Mouse (Mus musculus) heart, embryonic 14.5 days (tissue): ENCODE data around the gene Fam198a. TPM values are rescaled to one million over a fixed set of nuclear protein-coding genes. Genes with fewer than 3 reads are reported as not detected.

Experiments used
- ATAC-seq: fragments of 200-750 bp; cut with Nextera tagmentation; 2 replicates; pipeline ENCODE4 v1.8.0; 2017; ENCODE audit warnings: low read depth, moderate TSS enrichment; ENCODE audit not compliant: insufficient number of reproducible peaks, insufficient read depth, low FRiP score
- H3K27ac ChIP-seq, 2 experiments: fragments of 200-500 bp in 1 of 2; fragments of 300-500 bp in 1 of 2; sonication (generic) in 1 of 2; replicated peaks in 1 of 2; 2 replicates each; pipeline ENCODE4 v1.5.1; 2012 to 2014; ENCODE audit warnings: low read depth in 2 of 2, low read length in 2 of 2, control low read depth in 1 of 2, mild to moderate bottlenecking in 1 of 2, mixed read lengths in 1 of 2; ENCODE audit not compliant: control insufficient read depth in 1 of 2, insufficient read depth in 1 of 2
- H3K27me3 ChIP-seq: fragments of 300-500 bp; sonication (generic); 2 replicates; pipeline ENCODE4 v1.6.1; 2014; ENCODE audit warnings: mild to moderate bottlenecking, low read length, control low read depth; ENCODE audit not compliant: control insufficient read depth, insufficient read depth
- H3K36me3 ChIP-seq: fragments of 300-500 bp; sonication (generic); 2 replicates; pipeline ENCODE4 v1.6.1; 2014; ENCODE audit warnings: mild to moderate bottlenecking, control low read depth, low read length, mixed read lengths; ENCODE audit not compliant: control insufficient read depth, insufficient read depth
- H3K4me1 ChIP-seq, 2 experiments: fragments of 200-500 bp in 1 of 2; fragments of 300-500 bp in 1 of 2; sonication (generic) in 1 of 2; 2 replicates each; pipeline ENCODE4 v1.6.1; 2012 to 2014; ENCODE audit warnings: low read length in 2 of 2, control low read depth in 1 of 2, mixed read lengths in 1 of 2; ENCODE audit not compliant: control insufficient read depth in 2 of 2, insufficient read depth in 2 of 2
- H3K4me2 ChIP-seq: fragments of 300-500 bp; sonication (generic); 2 replicates; pipeline ENCODE4 v1.6.1; 2014; ENCODE audit warnings: mild to moderate bottlenecking, low read length
- H3K4me3 ChIP-seq, 2 experiments: fragments of 200-500 bp in 1 of 2; fragments of 300-500 bp in 1 of 2; sonication (generic) in 1 of 2; 2 replicates each; pipeline ENCODE4 v1.5.1; 2012 to 2014; ENCODE audit warnings: low read length in 2 of 2, mild to moderate bottlenecking in 2 of 2, control low read depth in 1 of 2, low read depth in 1 of 2, moderate library complexity in 1 of 2; ENCODE audit not compliant: control insufficient read depth in 1 of 2, insufficient read depth in 1 of 2
- H3K9ac ChIP-seq: fragments of 300-500 bp; sonication (generic); 2 replicates; pipeline ENCODE4 v1.6.1; 2014; ENCODE audit warnings: mild to moderate bottlenecking, low read length
- H3K9me3 ChIP-seq: fragments of 300-500 bp; sonication (generic); 2 replicates; pipeline ENCODE4 v1.6.1; 2016; ENCODE audit warnings: low read length, control low read depth; ENCODE audit not compliant: control insufficient read depth
- WGBS: fragments of 180-500 bp; shearing (Covaris S2); extraction: QIAGEN DNeasy Blood & Tissue Kit; methylation state at CpG from one replicate; pipeline ENCODE4 v1.1.7; 2014; 5-methylcytosine and 5-hydroxymethylcytosine counted together
- polyA plus RNA-seq: library from polyadenylated mRNA; unstranded; fragments of >200 nt; fragmentation: Nextera tagmentation; extraction: Ambion mirVana; gene quantifications from 2 replicates; pipeline ENCODE4 v1.2.1, GENCODE M21; 2014

Gene Fam198a
- polyA plus RNA-seq, 1 experiment from 2014 or later = 1.6 TPM

GRCm38 (mm10) chr9:121968258-121968657 lies 17.5 kb downstream of the Fam198a start:
- Histone ChIP-seq H3K36me3 (no peaks in the 10 kb centered on the region), H3K4me1 (no peaks in the 10 kb centered on the region), H3K9ac (no peak overlapping the region), H3K27ac (no peak overlapping the region), H3K4me3 (no peak overlapping the region), H3K4me2 (no peak overlapping the region), H3K27me3 (no peaks in the 10 kb centered on the region; the same call in 1 of the 2 replicates), H3K9me3 (no peaks in the 10 kb centered on the region)
- WGBS = 71% methylated on average over 5 of the region's 5 CpGs
- ATAC-seq = no peak

GRCm38 (mm10) chr9:121969841-121970381 lies 19.1 kb downstream of the Fam198a start:
- H3K27me3 ChIP-seq = no peaks in the 10 kb centered on the region; the same call in 1 of the 2 replicates
- WGBS = 45% methylated on average over 5 of the region's 5 CpGs
- no peak overlapping the region for H3K27ac ChIP-seq
- H3K9ac ChIP-seq = no peak overlapping the region
- H3K4me2 ChIP-seq = no peak overlapping the region
- H3K36me3 ChIP-seq = no peaks in the 10 kb centered on the region
- H3K9me3 ChIP-seq = no peaks in the 10 kb centered on the region
- no peaks in the 10 kb centered on the region for H3K4me1 ChIP-seq
- no peak for ATAC-seq
- H3K4me3 ChIP-seq = no peak overlapping the region

- no peaks in the 10 kb centered on the region for H3K4me1 ChIP-seq
- no peak overlapping the region for H3K27ac ChIP-seq
- 50% methylated on average over 1 of the region's 1 CpGs for WGBS
- H3K4me2 ChIP-seq = no peak overlapping the region
- H3K4me3 ChIP-seq = no peak overlapping the region
- no peaks in the 10 kb centered on the region for H3K9me3 ChIP-seq
- H3K9ac ChIP-seq = no peak overlapping the region
- ATAC-seq = no peak
- H3K27me3 ChIP-seq = no peaks in the 10 kb centered on the region; the same call in 1 of the 2 replicates
- no peaks in the 10 kb centered on the region for H3K36me3 ChIP-seq
Measured at GRCm38 (mm10) chr9:121973207-121973606, 22.4 kb downstream of the Fam198a start.

GRCm38 (mm10) chr9:121974141-121974986 lies 23.6 kb downstream of the Fam198a start:
- H3K4me2 ChIP-seq = no peak overlapping the region
- H3K9me3 ChIP-seq = no peaks in the 10 kb centered on the region
- H3K4me3 ChIP-seq = no peak overlapping the region
- no peak overlapping the region for H3K9ac ChIP-seq
- no peaks in the 10 kb centered on the region; the same call in 1 of the 2 replicates for H3K27me3 ChIP-seq
- no peaks in the 10 kb centered on the region for H3K4me1 ChIP-seq
- no peak overlapping the region for H3K27ac ChIP-seq
- no peaks in the 10 kb centered on the region for H3K36me3 ChIP-seq
- WGBS = 75% methylated on average over 12 of the region's 12 CpGs
- ATAC-seq = no peak

GRCm38 (mm10) chr9:121975321-121975720 lies 24.5 kb downstream of the Fam198a start:
- Histone ChIP-seq H3K4me3 (no peak overlapping the region), H3K4me2 (no peak overlapping the region), H3K36me3 (no peaks in the 10 kb centered on the region), H3K9me3 (no peaks in the 10 kb centered on the region), H3K27me3 (no peaks in the 10 kb centered on the region; the same call in 1 of the 2 replicates), H3K4me1 (no peaks in the 10 kb centered on the region), H3K27ac (no peak overlapping the region), H3K9ac (no peak overlapping the region)
- 82% methylated on average over 2 of the region's 2 CpGs for WGBS
- no peak for ATAC-seq

GRCm38 (mm10) chr9:121981046-121981445 lies 30.3 kb downstream of the Fam198a start:
- Histone ChIP-seq H3K27ac (no peak overlapping the region), H3K4me2 (no peak overlapping the region), H3K9ac (no peak overlapping the region), H3K27me3 (no peaks in the 10 kb centered on the region), H3K36me3 (0 out of 2 replicates have a peak, but pooled peaks cover 4% of the 10 kb centered on the region), H3K9me3 (no peaks in the 10 kb centered on the region), H3K4me3 (no peak overlapping the region), H3K4me1 (no peaks in the 10 kb centered on the region)
- 72% methylated on average over 9 of the region's 9 CpGs for WGBS
- ATAC-seq = no peak

GRCm38 (mm10) chr9:121981466-121982105 lies 30.8 kb downstream of the Fam198a start:
- H3K27me3 ChIP-seq = no peaks in the 10 kb centered on the region
- no peaks in the 10 kb centered on the region for H3K4me1 ChIP-seq
- 0 out of 2 replicates have a peak, but pooled peaks cover 4% of the 10 kb centered on the region for H3K36me3 ChIP-seq
- H3K9ac ChIP-seq = no peak overlapping the region
- no peak overlapping the region for H3K4me2 ChIP-seq
- H3K4me3 ChIP-seq = no peak overlapping the region
- WGBS = 78% methylated on average over 10 of the region's 10 CpGs
- H3K9me3 ChIP-seq = no peaks in the 10 kb centered on the region
- no peak for ATAC-seq
- no peak overlapping the region for H3K27ac ChIP-seq
